Mouse (Mus musculus) liver, postnatal 0 days (tissue): Measurements from ENCODE around the gene Tnfaip8l1.

Experiments
- CTCF ChIP-seq: sonication (generic); IDR thresholded peaks from 2 replicates; pipeline ENCODE4 v1.5.1; 2016; ENCODE audit warnings: antibody characterized with exemption, low read depth
- EP300 ChIP-seq: IDR thresholded peaks from 2 replicates; pipeline ENCODE4 v1.6.1; 2016; ENCODE audit warnings: antibody characterized with exemption, low read depth, mild to moderate bottlenecking

DNA sequence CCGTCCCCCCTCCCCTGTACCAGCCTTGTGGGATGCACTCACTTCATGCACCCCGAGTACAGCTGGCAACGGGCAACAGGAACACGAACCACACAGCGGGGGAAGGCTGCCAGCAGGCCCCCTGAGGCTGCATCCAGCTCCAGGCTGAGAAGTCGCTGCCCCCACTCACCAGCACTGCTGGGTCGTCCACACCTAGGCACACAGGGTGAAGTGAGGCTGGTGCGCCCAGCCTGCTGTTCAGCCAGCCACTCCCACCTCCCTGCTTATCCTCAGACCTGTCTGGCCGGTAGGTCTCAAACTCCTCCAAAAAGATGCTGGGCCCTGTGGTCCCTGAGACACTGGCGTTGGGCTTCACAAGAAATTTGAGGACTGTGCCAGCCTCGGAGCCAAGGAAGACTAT, 36.1 kb upstream of the Tnfaip8l1 start:
- TF ChIP-seq CTCF: no peak
- TF ChIP-seq EP300: no peak
